Mouse (Mus musculus): ENCODE measurements around the gene Ramac. TPM values are rescaled to one million over a fixed set of nuclear protein-coding genes. Genes with fewer than 3 reads are reported as not detected.

Gene Ramac
- 118 and 124 TPM in 2 replicates for polyA plus RNA-seq (2015; fragmentation: Nextera tagmentation; extraction: Ambion mirVana)

GRCm38 (mm10) chr7:81762180-81763109 is at the start of gene Ramac:
Gene Ramac (plus strand): TSS chr7:81762925.
- peak within 1 kb of the TSS; percentile 99 for H3K4me3 ChIP-seq
- WGBS = under 1% methylated on average over 54 of the region's 56 CpGs

DNA sequence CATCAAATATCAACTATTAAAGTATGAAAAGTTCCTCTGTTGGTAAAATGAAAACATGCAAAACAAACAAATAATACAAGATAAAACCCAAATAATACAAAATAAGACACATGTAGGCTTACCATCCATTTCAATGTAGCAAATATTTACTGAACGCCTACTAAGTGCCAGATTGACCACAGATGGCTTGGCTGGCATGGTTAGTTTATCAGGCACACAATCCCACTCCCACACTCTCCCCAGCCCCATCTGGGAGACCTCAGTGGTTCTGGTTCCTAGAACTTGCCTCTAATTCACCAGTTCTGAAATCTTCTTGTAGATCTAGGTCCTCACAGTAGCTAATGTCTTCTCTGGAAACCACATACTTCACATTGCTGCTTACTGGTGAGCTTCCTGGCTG is 44.1 kb upstream of the Ramac start:
- Histone ChIP-seq H3K4me3 (no peak overlapping the region), H3K4me2 (replicated peaks) (no peak overlapping the region), H3K9me3 (no peaks in the 10 kb centered on the region), H3K27me3 (peaks cover 3% of the 10 kb centered on the region; the same call in 1 of the 2 replicates), H3K9ac (no peak overlapping the region), H3K4me1 (peaks cover 16% of the 10 kb centered on the region), H3K27ac (no peak overlapping the region), H3K36me3 (no peaks in the 10 kb centered on the region)
- 78% methylated on average over 1 of the region's 1 CpGs for WGBS
- no peak for ATAC-seq (ENCODE audit: low FRiP score, low read depth)

More at GRCm38 (mm10) chr7:81762180-81763109, at the start of gene Ramac:
- peaks cover 15% of the 10 kb centered on the region for H3K4me1 ChIP-seq
- no peaks in the 10 kb centered on the region for H3K36me3 ChIP-seq
- ATAC-seq (ENCODE audit: low FRiP score, low read depth) = peak; percentile 97
- H3K27me3 ChIP-seq = no peaks in the 10 kb centered on the region
- H3K4me2 ChIP-seq (replicated peaks) = peak within 1 kb of the TSS; percentile 94
- peak within 1 kb of the TSS; percentile 95 for H3K9ac ChIP-seq
- no peaks in the 10 kb centered on the region for H3K9me3 ChIP-seq
- H3K27ac ChIP-seq = peak within 1 kb of the TSS; percentile 81

DNA sequence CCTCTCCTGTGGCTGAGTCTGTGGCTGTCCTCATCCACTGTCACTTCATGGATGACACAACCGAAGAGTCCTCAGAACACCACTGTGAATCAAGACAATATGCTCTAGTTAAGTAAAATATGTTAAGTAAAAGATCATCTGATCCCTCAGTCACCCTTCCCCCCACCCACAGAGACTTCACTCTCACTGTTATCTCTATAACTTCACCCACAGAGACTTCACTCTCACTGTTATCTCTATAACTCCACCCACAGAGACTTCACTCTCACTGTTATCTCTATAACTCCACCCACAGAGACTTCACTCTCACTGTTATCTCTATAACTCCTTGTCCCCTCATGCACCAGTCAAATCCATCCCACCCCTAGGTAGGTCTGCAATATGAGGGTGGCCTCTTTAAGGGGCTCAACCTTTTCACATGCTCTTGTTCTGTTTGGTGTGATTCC is 43.5 kb upstream of the Ramac start:
- no peak overlapping the region for H3K27ac ChIP-seq
- 91% methylated on average over 1 of the region's 1 CpGs for WGBS
- peaks cover 3% of the 10 kb centered on the region; the same call in 1 of the 2 replicates for H3K27me3 ChIP-seq
- H3K4me3 ChIP-seq = no peak overlapping the region
- no peaks in the 10 kb centered on the region for H3K36me3 ChIP-seq
- peaks cover 16% of the 10 kb centered on the region for H3K4me1 ChIP-seq
- H3K4me2 ChIP-seq (replicated peaks) = no peak overlapping the region
- no peak overlapping the region for H3K9ac ChIP-seq
- no peaks in the 10 kb centered on the region for H3K9me3 ChIP-seq
- no peak for ATAC-seq (ENCODE audit: low FRiP score, low read depth)

GRCm38 (mm10) chr7:81721271-81721670 is 41.5 kb upstream of the Ramac start:
- Histone ChIP-seq H3K27me3 (no peaks in the 10 kb centered on the region), H3K4me1 (peaks cover 25% of the 10 kb centered on the region), H3K9me3 (no peaks in the 10 kb centered on the region), H3K4me3 (no peak overlapping the region), H3K36me3 (no peaks in the 10 kb centered on the region), H3K27ac (no peak overlapping the region), H3K4me2 (replicated peaks) (no peak overlapping the region), H3K9ac (no peak overlapping the region)
- whole genome bisulfite sequencing = 66% methylated on average over 5 of the region's 5 CpGs
- no peak for ATAC-seq (ENCODE audit: low FRiP score, low read depth)

DNA sequence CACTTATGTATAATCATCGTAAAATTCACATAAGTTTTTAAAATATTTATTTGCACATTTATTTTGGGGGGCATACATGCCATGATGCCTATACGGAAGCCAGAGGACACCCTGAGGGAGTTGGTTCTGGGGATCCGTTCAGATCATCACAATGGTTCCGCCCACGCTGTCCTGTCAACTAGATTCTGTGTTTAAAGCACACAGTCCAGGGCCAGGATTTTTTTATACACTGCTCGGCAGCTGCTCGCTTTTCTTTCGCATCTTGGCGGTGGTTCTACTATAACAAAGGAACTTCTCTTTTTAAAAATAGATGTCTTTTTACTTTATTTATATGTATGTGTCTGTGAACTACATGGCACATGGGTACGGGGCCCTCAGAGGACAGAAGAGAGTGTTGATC is 38.9 kb upstream of the Ramac start:
- H3K4me1 ChIP-seq = peaks cover 31% of the 10 kb centered on the region
- H3K9me3 ChIP-seq = no peaks in the 10 kb centered on the region
- H3K4me2 ChIP-seq (replicated peaks) = no peak overlapping the region
- H3K4me3 ChIP-seq = no peak overlapping the region
- H3K36me3 ChIP-seq = no peaks in the 10 kb centered on the region
- 95% methylated on average over 10 of the region's 10 CpGs for WGBS
- H3K27ac ChIP-seq = no peak overlapping the region
- ATAC-seq (ENCODE audit: low FRiP score, low read depth) = no peak
- no peak overlapping the region for H3K9ac ChIP-seq
- no peaks in the 10 kb centered on the region for H3K27me3 ChIP-seq

DNA sequence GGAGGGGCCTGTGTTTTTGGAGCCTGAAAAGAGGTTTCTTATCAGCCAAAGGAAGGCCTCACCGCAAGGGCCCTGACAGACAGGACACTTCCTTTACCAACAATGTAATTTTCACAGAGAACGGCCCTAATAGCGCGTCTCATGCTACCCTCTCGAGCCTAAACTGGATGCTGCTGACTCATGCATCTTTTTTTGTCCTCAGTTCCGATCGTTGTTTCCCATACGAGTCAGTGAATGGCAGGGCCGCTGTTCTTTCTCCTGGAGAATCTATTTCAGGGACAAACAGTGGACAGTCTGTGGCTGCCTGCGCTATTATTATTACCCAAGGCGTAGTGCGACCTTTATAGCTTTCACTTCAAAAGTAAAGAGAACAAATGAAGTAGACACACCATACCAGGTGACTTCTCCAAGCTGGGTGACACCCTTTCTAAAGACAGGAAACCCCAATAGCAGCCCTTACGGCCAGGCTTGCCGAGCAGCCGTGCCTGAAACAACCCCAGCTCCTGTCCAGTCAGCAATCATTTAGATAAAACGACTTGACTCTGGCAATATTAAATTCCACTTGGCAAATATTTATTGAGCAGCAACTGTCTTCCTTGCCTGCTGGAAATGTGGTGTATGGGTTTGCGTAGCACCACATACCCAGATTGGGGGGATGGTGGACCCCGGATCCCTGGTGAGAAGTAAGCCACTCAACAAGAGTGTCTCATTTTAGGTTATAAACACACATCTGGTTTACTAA is 36.6 kb upstream of the Ramac start:
- peak; percentile 30 for ATAC-seq (ENCODE audit: low FRiP score, low read depth)
- no peaks in the 10 kb centered on the region for H3K9me3 ChIP-seq
- no peaks in the 10 kb centered on the region for H3K36me3 ChIP-seq
- H3K27ac ChIP-seq = peak overlapping the region; percentile 63; the same call in 1 of the 2 replicates
- no peaks in the 10 kb centered on the region for H3K27me3 ChIP-seq
- H3K4me3 ChIP-seq = no peak overlapping the region
- H3K4me1 ChIP-seq = peaks cover 27% of the 10 kb centered on the region
- 31% methylated on average over 18 of the region's 18 CpGs for WGBS
- H3K9ac ChIP-seq = no peak overlapping the region
- peak overlapping the region; percentile 25 for H3K4me2 ChIP-seq (replicated peaks)

- ATAC-seq (ENCODE audit: low FRiP score, low read depth) = peak; percentile 89
- Histone ChIP-seq H3K9me3 (no peaks in the 10 kb centered on the region), H3K4me1 (peaks cover 22% of the 10 kb centered on the region), H3K4me2 (replicated peaks) (peak overlapping the region; percentile 25), H3K27ac (peak overlapping the region; percentile 63; the same call in 1 of the 2 replicates), H3K9ac (no peak overlapping the region), H3K27me3 (no peaks in the 10 kb centered on the region), H3K4me3 (no peak overlapping the region), H3K36me3 (no peaks in the 10 kb centered on the region)
- 10% methylated on average over 2 of the region's 2 CpGs for WGBS
Observed at GRCm38 (mm10) chr7:81726728-81727005, 36.1 kb upstream of the Ramac start.

DNA sequence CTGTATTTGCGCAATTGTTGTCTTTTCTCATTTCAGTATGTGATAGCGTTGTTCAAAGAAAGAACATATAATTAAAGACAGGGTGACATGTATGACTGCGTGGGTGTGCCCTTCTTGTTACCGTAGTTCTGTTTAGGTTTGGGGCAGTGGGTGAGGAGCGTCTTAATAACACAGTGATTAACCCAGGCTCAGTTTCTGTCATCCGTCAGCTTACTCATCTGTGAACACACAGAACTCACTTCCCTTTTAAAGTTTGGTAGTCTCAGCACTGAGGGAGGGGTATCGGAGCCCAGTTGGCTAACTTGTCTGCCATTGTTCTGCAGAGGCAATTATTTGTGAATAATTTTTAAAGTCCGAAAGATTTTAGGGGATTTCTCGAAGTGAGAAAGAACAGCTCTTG is 35.0 kb upstream of the Ramac start:
- no peak for ATAC-seq (ENCODE audit: low FRiP score, low read depth)
- Histone ChIP-seq H3K4me1 (peaks cover 20% of the 10 kb centered on the region), H3K36me3 (no peaks in the 10 kb centered on the region), H3K4me3 (no peak overlapping the region), H3K9ac (no peak overlapping the region), H3K4me2 (replicated peaks) (no peak overlapping the region), H3K9me3 (no peaks in the 10 kb centered on the region), H3K27me3 (no peaks in the 10 kb centered on the region), H3K27ac (no peak overlapping the region)
- WGBS = 77% methylated on average over 9 of the region's 9 CpGs

GRCm38 (mm10) chr7:81729787-81730186 is 32.9 kb upstream of the Ramac start:
- H3K27ac ChIP-seq = no peak overlapping the region
- H3K4me2 ChIP-seq (replicated peaks) = no peak overlapping the region
- H3K4me3 ChIP-seq = no peak overlapping the region
- WGBS = 87% methylated on average over 9 of the region's 9 CpGs
- H3K9ac ChIP-seq = no peak overlapping the region
- H3K9me3 ChIP-seq = no peaks in the 10 kb centered on the region
- peaks cover 15% of the 10 kb centered on the region for H3K4me1 ChIP-seq
- no peaks in the 10 kb centered on the region for H3K27me3 ChIP-seq
- H3K36me3 ChIP-seq = no peaks in the 10 kb centered on the region
- no peak for ATAC-seq (ENCODE audit: low FRiP score, low read depth)

DNA sequence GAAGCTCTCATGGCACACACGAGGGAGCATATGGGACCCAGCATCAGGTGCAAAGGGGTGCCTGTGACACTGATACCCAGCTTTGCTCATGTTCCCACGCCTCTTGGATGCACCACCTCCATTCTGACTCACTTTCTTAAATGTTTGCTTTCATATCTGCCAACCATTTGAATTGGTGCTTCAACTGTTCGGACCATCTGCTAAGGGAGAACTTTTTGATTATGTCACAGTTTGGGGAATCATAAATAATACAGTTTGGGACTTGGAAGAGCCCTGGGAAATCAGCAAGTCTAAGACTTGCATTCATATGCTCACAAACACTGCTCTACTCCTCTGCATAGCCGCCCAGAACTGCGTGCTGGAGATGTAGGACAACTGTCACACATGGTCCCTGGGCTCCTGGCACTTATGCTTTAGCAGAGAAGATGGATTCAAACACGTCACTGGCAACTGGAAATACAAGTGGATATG is 31.5 kb upstream of the Ramac start:
- H3K27ac ChIP-seq = no peak overlapping the region
- H3K4me1 ChIP-seq = peaks cover 14% of the 10 kb centered on the region
- no peaks in the 10 kb centered on the region for H3K36me3 ChIP-seq
- no peak overlapping the region for H3K4me2 ChIP-seq (replicated peaks)
- H3K9ac ChIP-seq = no peak overlapping the region
- no peaks in the 10 kb centered on the region for H3K27me3 ChIP-seq
- ATAC-seq (ENCODE audit: low FRiP score, low read depth) = no peak
- WGBS = 83% methylated on average over 6 of the region's 6 CpGs
- H3K9me3 ChIP-seq = no peaks in the 10 kb centered on the region
- no peak overlapping the region for H3K4me3 ChIP-seq

GRCm38 (mm10) chr7:81732183-81733089 is 30.3 kb upstream of the Ramac start:
- H3K4me3 ChIP-seq = no peak overlapping the region
- H3K4me1 ChIP-seq = peaks cover 7% of the 10 kb centered on the region; the same call in 1 of the 2 replicates
- no peak overlapping the region for H3K4me2 ChIP-seq (replicated peaks)
- no peaks in the 10 kb centered on the region for H3K9me3 ChIP-seq
- no peaks in the 10 kb centered on the region for H3K36me3 ChIP-seq
- no peaks in the 10 kb centered on the region for H3K27me3 ChIP-seq
- no peak overlapping the region for H3K9ac ChIP-seq
- ATAC-seq (ENCODE audit: low FRiP score, low read depth) = no peak
- 81% methylated on average over 12 of the region's 12 CpGs for WGBS
- no peak overlapping the region for H3K27ac ChIP-seq

Data from limb, embryonic 13.5 days (tissue).